Mouse (Mus musculus) limb, embryonic 10.5 days (tissue): ENCODE measurements around the gene Inpp5f. TPM values are rescaled to one million over a fixed set of nuclear protein-coding genes. Genes with fewer than 3 reads are reported as not detected.

Source experiments
- DNase-seq: peaks from one replicate; pipeline ENCODE4 v3.0.0-alpha.2; 2017; ENCODE audit warnings: low spot score
- H3K27ac ChIP-seq: fragments of 300-500 bp; sonication (generic); 2 replicates; pipeline ENCODE4 v1.5.1; 2016; ENCODE audit warnings: mild to moderate bottlenecking
- H3K27me3 ChIP-seq: fragments of 300-500 bp; sonication (generic); 2 replicates; pipeline ENCODE4 v1.6.1; 2016; ENCODE audit warnings: low read depth, mild to moderate bottlenecking; ENCODE audit not compliant: poor library complexity, severe bottlenecking
- H3K36me3 ChIP-seq: fragments of 300-500 bp; sonication (generic); 2 replicates; pipeline ENCODE4 v1.6.1; 2016; ENCODE audit warnings: mild to moderate bottlenecking, moderate library complexity
- H3K4me1 ChIP-seq: fragments of 300-500 bp; sonication (generic); 2 replicates; pipeline ENCODE4 v1.6.1; 2016
- H3K4me3 ChIP-seq: fragments of 300-500 bp; sonication (generic); 2 replicates; pipeline ENCODE4 v1.5.1; 2016; ENCODE audit warnings: mild to moderate bottlenecking, moderate library complexity
- H3K9me3 ChIP-seq: fragments of 300-500 bp; sonication (generic); replicated peaks from 2 replicates; pipeline ENCODE4 v1.6.1; 2016; ENCODE audit warnings: mild to moderate bottlenecking
- WGBS: fragments of 180-500 bp; shearing (Covaris S2); methylation state at CpG from one replicate; pipeline ENCODE4 v1.1.7; 2016; 5-methylcytosine and 5-hydroxymethylcytosine counted together
- polyA plus RNA-seq: library from polyadenylated mRNA; unstranded; fragments of >200 nt; fragmentation: Nextera tagmentation; extraction: Ambion mirVana; gene quantifications from 2 replicates; pipeline ENCODE4 v1.2.1, GENCODE M21; 2016

The Inpp5f gene
- polyA plus RNA-seq, 1 experiment from 2014 or later, result 22.2 TPM

DNA sequence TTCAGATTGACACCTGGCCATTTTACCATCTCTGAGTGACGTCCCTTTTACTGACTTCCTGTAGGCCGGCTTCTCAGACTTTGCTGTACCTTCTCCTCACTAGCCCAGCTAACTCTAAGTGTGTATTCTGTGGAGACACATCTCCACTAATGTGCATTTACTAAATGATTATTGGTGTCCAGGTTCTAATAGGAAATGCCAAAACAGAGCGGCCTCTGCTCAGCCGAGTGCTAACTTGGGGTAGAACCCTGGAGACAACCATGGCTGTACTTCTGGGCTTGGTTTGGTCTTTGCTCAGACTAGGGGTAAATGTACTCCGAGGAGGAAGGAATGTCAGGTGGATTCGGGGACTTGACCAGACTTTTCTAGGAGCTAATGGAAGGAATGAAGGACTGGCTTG lies 638 bp upstream of the Inpp5f start:
- H3K36me3 ChIP-seq, result no peaks in the 10 kb centered on the region
- DNase-seq, result no peak
- 90% methylated on average over 6 of the region's 6 CpGs for WGBS
- H3K27me3 ChIP-seq, result 0 out of 2 replicates have a peak, but pooled peaks cover 4% of the 10 kb centered on the region
- no peaks in the 10 kb centered on the region; the same call in 1 of the 2 replicates for H3K9me3 ChIP-seq
- peaks cover 23% of the 10 kb centered on the region for H3K4me1 ChIP-seq
- H3K27ac ChIP-seq, result peak overlapping the region; percentile 94
- peak overlapping the region; percentile 92 for H3K4me3 ChIP-seq

- Histone ChIP-seq H3K27me3 (0 out of 2 replicates have a peak, but pooled peaks cover 4% of the 10 kb centered on the region), H3K9me3 (no peaks in the 10 kb centered on the region; the same call in 1 of the 2 replicates), H3K4me1 (peaks cover 23% of the 10 kb centered on the region), H3K4me3 (peak overlapping the region; percentile 92), H3K36me3 (no peaks in the 10 kb centered on the region), H3K27ac (peak overlapping the region; percentile 94)
- no peak for DNase-seq
- 22% methylated on average over 22 of the region's 22 CpGs for WGBS
Measured at GRCm38 (mm10) chr7:128611799-128612411, 777 bp downstream of the Inpp5f start.

GRCm38 (mm10) chr7:128612521-128613181 lies 1.5 kb downstream of the Inpp5f start:
- Histone ChIP-seq H3K4me3 (peak overlapping the region; percentile 92; the same call in 1 of the 2 replicates), H3K9me3 (no peaks in the 10 kb centered on the region; the same call in 1 of the 2 replicates), H3K4me1 (peaks cover 23% of the 10 kb centered on the region), H3K27me3 (0 out of 2 replicates have a peak, but pooled peaks cover 4% of the 10 kb centered on the region), H3K27ac (no peak overlapping the region), H3K36me3 (no peaks in the 10 kb centered on the region)
- DNase-seq, result no peak
- 73% methylated on average over 12 of the region's 12 CpGs for WGBS

DNA sequence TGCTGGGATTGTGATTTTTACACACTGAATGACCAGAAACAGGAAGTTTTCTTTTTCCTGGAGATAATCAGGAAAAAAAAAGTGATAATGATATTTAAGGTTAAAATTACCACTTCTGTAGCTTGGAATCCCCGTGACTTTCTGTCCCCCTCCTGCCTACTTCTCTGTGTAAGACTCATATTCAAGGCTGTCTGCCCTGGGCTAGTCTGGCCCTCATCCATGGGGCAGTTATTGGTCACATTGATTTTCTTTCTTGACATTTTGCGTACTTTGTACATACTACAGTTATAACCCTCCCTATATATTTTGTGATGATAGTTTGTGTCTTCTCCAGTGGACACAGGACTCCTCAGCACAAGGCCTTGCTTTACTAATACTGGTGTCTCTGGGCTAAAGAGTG lies 2.5 kb downstream of the Inpp5f start:
- Histone ChIP-seq H3K4me3 (no peak overlapping the region), H3K9me3 (no peaks in the 10 kb centered on the region; the same call in 1 of the 2 replicates), H3K36me3 (no peaks in the 10 kb centered on the region), H3K27me3 (0 out of 2 replicates have a peak, but pooled peaks cover 4% of the 10 kb centered on the region), H3K27ac (no peak overlapping the region), H3K4me1 (peaks cover 23% of the 10 kb centered on the region)
- DNase-seq, result no peak
- 82% methylated on average over 2 of the region's 2 CpGs for WGBS

GRCm38 (mm10) chr7:128617587-128617986 lies 6.5 kb downstream of the Inpp5f start:
- no peaks in the 10 kb centered on the region for H3K27me3 ChIP-seq
- no peaks in the 10 kb centered on the region for H3K36me3 ChIP-seq
- 100% methylated on average over 1 of the region's 1 CpGs for WGBS
- no peak for DNase-seq
- no peaks in the 10 kb centered on the region for H3K9me3 ChIP-seq
- no peak overlapping the region for H3K27ac ChIP-seq
- no peak overlapping the region for H3K4me3 ChIP-seq
- H3K4me1 ChIP-seq, result peaks cover 7% of the 10 kb centered on the region; the same call in 1 of the 2 replicates

DNA sequence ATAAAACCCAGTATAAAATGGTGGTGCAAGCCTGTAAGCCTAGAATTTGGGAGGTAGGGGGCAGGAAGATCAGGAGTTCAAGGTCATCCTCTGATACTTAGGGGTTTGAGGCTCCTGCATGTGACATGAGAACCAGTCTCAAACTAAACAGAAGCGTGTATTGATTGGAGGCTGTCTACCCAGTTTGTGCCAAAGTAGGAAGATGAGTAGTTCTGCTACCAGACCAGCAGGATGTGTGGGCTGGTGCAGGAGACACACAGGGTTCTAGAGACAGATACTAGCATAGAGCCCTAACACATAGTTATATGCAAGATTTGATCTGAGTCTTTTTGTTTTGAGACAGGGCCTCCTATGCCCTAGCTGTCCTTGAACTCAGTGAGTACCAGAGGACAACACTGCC lies 9.1 kb downstream of the Inpp5f start:
- Histone ChIP-seq H3K27ac (no peak overlapping the region), H3K9me3 (no peaks in the 10 kb centered on the region), H3K4me1 (0 out of 2 replicates have a peak, but pooled peaks cover 5% of the 10 kb centered on the region), H3K4me3 (no peak overlapping the region), H3K27me3 (no peaks in the 10 kb centered on the region), H3K36me3 (no peaks in the 10 kb centered on the region)
- WGBS, result 89% methylated on average over 1 of the region's 1 CpGs
- DNase-seq, result no peak

GRCm38 (mm10) chr7:128622266-128622961 lies 11.3 kb downstream of the Inpp5f start:
- H3K27me3 ChIP-seq, result no peaks in the 10 kb centered on the region
- 0 out of 2 replicates have a peak, but pooled peaks cover 5% of the 10 kb centered on the region for H3K4me1 ChIP-seq
- no peak overlapping the region for H3K27ac ChIP-seq
- H3K4me3 ChIP-seq, result no peak overlapping the region
- DNase-seq, result no peak
- no peaks in the 10 kb centered on the region for H3K9me3 ChIP-seq
- no peaks in the 10 kb centered on the region for H3K36me3 ChIP-seq
- 77% methylated on average over 7 of the region's 7 CpGs for WGBS

DNA sequence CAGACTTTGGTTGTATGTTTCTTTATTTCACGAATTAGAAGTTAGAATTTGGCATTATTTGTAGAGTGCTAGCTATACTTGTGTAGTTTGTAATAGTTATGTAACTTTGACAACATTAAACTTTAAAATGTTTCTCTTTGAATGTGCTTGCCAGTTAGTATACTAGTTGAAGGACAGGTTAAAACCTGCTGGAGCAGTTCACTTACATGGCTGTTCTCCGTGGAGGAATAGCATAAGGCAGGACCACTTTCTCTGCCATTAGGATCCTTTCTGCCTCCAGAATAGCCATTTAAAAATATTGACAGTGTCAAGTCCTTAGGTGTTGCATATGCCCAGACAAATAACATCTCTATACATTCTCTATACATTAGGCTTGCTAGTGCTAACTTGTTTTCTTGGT lies 11.9 kb downstream of the Inpp5f start:
- no peaks in the 10 kb centered on the region for H3K9me3 ChIP-seq
- 90% methylated on average over 2 of the region's 2 CpGs for WGBS

GRCm38 (mm10) chr7:128625382-128625781 lies 14.3 kb downstream of the Inpp5f start:
- Histone ChIP-seq H3K36me3 (no peaks in the 10 kb centered on the region), H3K27ac (no peak overlapping the region), H3K4me1 (0 out of 2 replicates have a peak, but pooled peaks cover 5% of the 10 kb centered on the region), H3K9me3 (no peaks in the 10 kb centered on the region), H3K27me3 (no peaks in the 10 kb centered on the region), H3K4me3 (no peak overlapping the region)
- WGBS, result 97% methylated on average over 2 of the region's 2 CpGs
- DNase-seq, result no peak

More for the DNA sequence above, 11.9 kb downstream of the Inpp5f start:
- H3K4me1 ChIP-seq, result 0 out of 2 replicates have a peak, but pooled peaks cover 5% of the 10 kb centered on the region
- no peaks in the 10 kb centered on the region for H3K36me3 ChIP-seq
- no peak for DNase-seq
- H3K4me3 ChIP-seq, result no peak overlapping the region
- no peaks in the 10 kb centered on the region for H3K27me3 ChIP-seq
- H3K27ac ChIP-seq, result no peak overlapping the region

DNA sequence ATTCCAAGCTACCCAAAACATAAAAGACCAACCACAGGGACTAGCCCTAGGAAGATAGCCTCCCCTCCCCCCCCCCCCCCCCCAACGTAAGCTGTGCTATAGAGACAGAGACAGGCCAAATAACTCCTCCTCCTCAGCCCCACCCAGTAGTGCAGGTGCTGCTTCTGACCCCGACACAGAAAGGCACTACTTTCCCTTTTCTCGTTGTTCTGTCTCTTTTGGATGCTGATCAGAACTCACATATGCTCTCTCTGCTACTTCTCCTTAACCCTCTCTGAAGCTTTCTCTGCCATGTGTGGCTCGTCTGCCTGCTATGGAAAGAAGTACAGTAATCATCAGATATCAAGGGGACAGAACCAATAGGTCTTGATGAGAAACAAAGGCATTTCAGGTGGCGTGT lies 15.5 kb downstream of the Inpp5f start:
- Histone ChIP-seq H3K4me1 (0 out of 2 replicates have a peak, but pooled peaks cover 5% of the 10 kb centered on the region), H3K9me3 (no peaks in the 10 kb centered on the region), H3K4me3 (no peak overlapping the region), H3K27me3 (no peaks in the 10 kb centered on the region), H3K27ac (no peak overlapping the region), H3K36me3 (no peaks in the 10 kb centered on the region)
- DNase-seq, result no peak
- WGBS, result 81% methylated on average over 5 of the region's 5 CpGs

- no peak for DNase-seq
- no peaks in the 10 kb centered on the region for H3K36me3 ChIP-seq
- no peak overlapping the region for H3K4me3 ChIP-seq
- no peaks in the 10 kb centered on the region for H3K9me3 ChIP-seq
- WGBS, result 75% methylated on average over 2 of the region's 2 CpGs
- H3K27me3 ChIP-seq, result no peaks in the 10 kb centered on the region
- no peak overlapping the region for H3K27ac ChIP-seq
- H3K4me1 ChIP-seq, result 0 out of 2 replicates have a peak, but pooled peaks cover 4% of the 10 kb centered on the region
Measured at GRCm38 (mm10) chr7:128627251-128627650, 16.1 kb downstream of the Inpp5f start.

DNA sequence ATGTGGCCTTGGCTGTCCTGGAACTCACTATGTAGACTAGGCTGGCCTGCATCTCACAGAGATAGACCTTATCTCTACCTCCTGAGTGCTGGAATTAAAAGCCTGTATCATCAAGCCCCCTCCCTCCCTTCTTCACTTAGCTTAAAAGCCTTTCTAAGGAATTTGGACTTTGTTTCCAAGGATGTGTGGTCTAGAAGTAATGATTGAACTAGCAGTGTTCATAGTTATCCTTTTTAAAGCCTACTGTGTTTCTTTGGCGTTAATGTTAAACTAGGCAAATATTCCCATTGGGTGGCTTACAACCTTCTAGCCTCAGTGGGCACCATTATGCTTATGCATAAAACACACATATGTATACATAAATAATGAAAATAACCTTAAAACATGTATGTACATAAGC lies 16.6 kb downstream of the Inpp5f start:
- no peak for DNase-seq
- 93% methylated on average over 1 of the region's 1 CpGs for WGBS
- Histone ChIP-seq H3K9me3 (no peaks in the 10 kb centered on the region), H3K27me3 (no peaks in the 10 kb centered on the region), H3K4me3 (no peak overlapping the region), H3K27ac (no peak overlapping the region), H3K4me1 (no peaks in the 10 kb centered on the region), H3K36me3 (no peaks in the 10 kb centered on the region)

DNA sequence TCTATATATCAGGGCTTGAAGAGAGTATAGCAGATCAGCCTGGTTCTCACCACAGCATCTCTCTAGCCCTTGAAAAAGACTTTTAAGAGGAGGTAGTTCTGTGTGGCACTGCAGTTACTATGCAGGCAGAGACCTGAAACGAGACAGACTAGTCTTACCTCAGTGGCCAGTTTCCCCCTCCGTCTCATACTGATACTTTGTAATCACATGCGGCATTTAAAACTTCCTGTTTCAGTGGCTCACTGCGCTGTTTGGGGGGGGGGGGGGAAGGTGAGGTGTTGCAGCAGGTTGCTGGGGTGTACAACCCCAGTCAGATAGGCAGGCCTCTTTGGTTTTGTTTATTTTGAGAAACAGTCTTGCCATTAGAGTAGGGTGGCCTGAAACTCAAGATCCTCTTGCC lies 22.0 kb downstream of the Inpp5f start:
- Histone ChIP-seq H3K27ac (no peak overlapping the region), H3K27me3 (no peaks in the 10 kb centered on the region), H3K4me3 (no peak overlapping the region), H3K4me1 (0 out of 2 replicates have a peak, but pooled peaks cover 2% of the 10 kb centered on the region), H3K36me3 (no peaks in the 10 kb centered on the region; the same call in 1 of the 2 replicates), H3K9me3 (no peaks in the 10 kb centered on the region)
- WGBS, result 73% methylated on average over 4 of the region's 4 CpGs
- no peak for DNase-seq
